Mouse (Mus musculus): ENCODE measurements at regions not wholly inside any gene's neighbourhood (a gene's known extent, or its start where the extent isn't known, plus 50 kb on each side); places are given as distances from the start of the nearest gene placed in this dataset.
A peak's percentile ranks its signal among the peaks of the same experiment; 100 is the strongest.

GRCm38 (mm10) chr8:78003888-78004543, 209.1 kb upstream of the Ttc29 start:
- intact Hi-C loops (cut with DNase I): loop anchor here (1.0 to 10.0 kb wide), 3 partner anchors 282 to 589 kb away; partner anchors contain the start of gene Ednra
- DNase-seq: peak; percentile 78 to 79

- intact Hi-C loops (cut with DNase I): loop anchor here (1.0 to 10.0 kb wide), 3 partner anchors 283 to 590 kb away; partner anchors contain the start of gene Ednra
These were observed 208.2 kb upstream of the Ttc29 start for GRCm38 (mm10) chr8:78004891-78005290.

GRCm38 (mm10) chr8:78013101-78013500, 200.0 kb upstream of the Ttc29 start:
- intact Hi-C loops (cut with DNase I): no loop called here
- no peak for DNase-seq

More at GRCm38 (mm10) chr8:78004891-78005290, 208.2 kb upstream of the Ttc29 start:
- DNase-seq: no peak

- DNase-seq: no peak
- intact Hi-C loops (cut with DNase I): no loop called here
These were observed 194.5 kb upstream of the Ttc29 start for GRCm38 (mm10) chr8:78018430-78019180.

GRCm38 (mm10) chr8:78021473-78021872, 191.6 kb upstream of the Ttc29 start:
- DNase-seq: peak in 1 of 2 experiments; percentile 35
- intact Hi-C loops (cut with DNase I): no loop called here

- intact Hi-C loops (cut with DNase I): no loop called here
These were observed 190.1 kb upstream of the Ttc29 start for GRCm38 (mm10) chr8:78022986-78023385.

GRCm38 (mm10) chr8:78023467-78023866, 189.6 kb upstream of the Ttc29 start:
- no peak for DNase-seq
- intact Hi-C loops (cut with DNase I): no loop called here

More at GRCm38 (mm10) chr8:78022986-78023385, 190.1 kb upstream of the Ttc29 start:
- DNase-seq: no peak

GRCm38 (mm10) chr8:78023936-78024335, 189.2 kb upstream of the Ttc29 start:
- intact Hi-C loops (cut with DNase I): no loop called here
- DNase-seq: no peak

- intact Hi-C loops (cut with DNase I): no loop called here
- peak; percentile 66 to 80 for DNase-seq
These were observed 188.1 kb upstream of the Ttc29 start for GRCm38 (mm10) chr8:78024964-78025363.

GRCm38 (mm10) chr8:78027371-78027770, 185.7 kb upstream of the Ttc29 start:
- intact Hi-C loops (cut with DNase I): no loop called here
- no peak for DNase-seq

GRCm38 (mm10) chr8:78028928-78029327, 184.2 kb upstream of the Ttc29 start:
- intact Hi-C loops (cut with DNase I): no loop called here

GRCm38 (mm10) chr8:78031811-78032210, 181.3 kb upstream of the Ttc29 start:
- no peak for DNase-seq
- intact Hi-C loops (cut with DNase I): no loop called here

More at GRCm38 (mm10) chr8:78028928-78029327, 184.2 kb upstream of the Ttc29 start:
- DNase-seq: no peak

- intact Hi-C loops (cut with DNase I): no loop called here
These were observed 178.4 kb upstream of the Ttc29 start for GRCm38 (mm10) chr8:78034687-78035086.

GRCm38 (mm10) chr8:78037218-78037617, 175.9 kb upstream of the Ttc29 start:
- intact Hi-C loops (cut with DNase I): no loop called here
- DNase-seq: no peak

More at GRCm38 (mm10) chr8:78034687-78035086, 178.4 kb upstream of the Ttc29 start:
- DNase-seq: no peak

- peak in 1 of 2 experiments; percentile 19 for DNase-seq
These were observed 166.4 kb upstream of the Ttc29 start for GRCm38 (mm10) chr8:78046691-78047090.

GRCm38 (mm10) chr8:78050768-78051167, 162.3 kb upstream of the Ttc29 start:
- DNase-seq: no peak
- intact Hi-C loops (cut with DNase I): loop anchor here (5.0 kb wide), 1 partner anchor 418 kb away; no protein-coding TSS in a partner anchor

More at GRCm38 (mm10) chr8:78046691-78047090, 166.4 kb upstream of the Ttc29 start:
- intact Hi-C loops (cut with DNase I): no loop called here

- no peak for DNase-seq
- intact Hi-C loops (cut with DNase I): loop anchor here (5.0 kb wide), 1 partner anchor 422 kb away; no protein-coding TSS in a partner anchor
These were observed 158.7 kb upstream of the Ttc29 start for GRCm38 (mm10) chr8:78054435-78054834.

GRCm38 (mm10) chr8:78054920-78055319, 158.2 kb upstream of the Ttc29 start:
- intact Hi-C loops (cut with DNase I): loop anchor here (5.0 kb wide), 1 partner anchor 423 kb away; no protein-coding TSS in a partner anchor
- DNase-seq: no peak

GRCm38 (mm10) chr8:78055531-78055930, 157.6 kb upstream of the Ttc29 start:
- intact Hi-C loops (cut with DNase I): no loop called here
- no peak for DNase-seq

GRCm38 (mm10) chr8:78057357-78057756, 155.7 kb upstream of the Ttc29 start:
- intact Hi-C loops (cut with DNase I): no loop called here
- no peak for DNase-seq
